Mouse (Mus musculus): Measurements from ENCODE around the gene Yars2. TPM values are rescaled to one million over a fixed set of nuclear protein-coding genes. Genes with fewer than 3 reads are reported as not detected.
"Not testable (repeated sequence)": the region's sequence is repeated elsewhere in the genome, so short reads cannot be mapped to it uniquely, and the experiment has no call there.

Yars2 gene
- polyA plus RNA-seq, 1 experiment from 2014 or later: 33.3 TPM

DNA sequence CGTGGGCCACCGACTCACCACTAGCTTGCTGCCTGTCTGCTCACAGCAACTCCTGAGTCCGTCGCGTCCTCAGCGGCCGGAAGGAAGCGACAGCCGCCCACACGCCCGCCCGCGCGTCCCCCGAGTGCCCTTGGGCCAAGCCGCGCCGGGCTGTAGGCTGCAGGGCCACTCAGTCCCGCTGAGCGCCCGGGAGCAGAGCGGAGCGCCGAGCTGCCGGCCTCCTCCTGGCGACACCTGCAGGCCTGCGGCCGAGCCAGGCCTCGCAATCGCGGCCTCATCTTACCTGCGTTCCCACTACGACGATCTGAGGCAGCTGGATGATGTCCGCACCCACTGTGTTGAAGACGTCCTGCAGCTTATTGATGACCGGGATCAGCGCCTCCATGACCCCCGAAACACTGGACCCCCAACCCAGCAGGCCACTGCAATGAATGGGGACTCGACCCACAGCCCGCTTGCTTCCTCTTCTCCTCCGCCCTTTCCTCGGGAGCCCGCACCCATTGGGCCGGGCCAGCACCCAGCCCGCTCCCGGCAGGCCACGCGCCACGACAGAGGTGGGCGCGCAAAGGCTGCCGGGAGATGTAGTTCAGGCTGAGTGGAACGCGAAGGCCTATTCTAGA, 55.8 kb downstream of the Yars2 start, which contains the start of gene Dnm1l:
Gene Dnm1l (minus strand): TSS at position 479 of the 620 bp plus-strand sequence.
- Histone ChIP-seq H3K36me3 (ENCODE audit: control insufficient read depth, insufficient read depth, low read length) (peaks cover 2% of the 10 kb centered on the region; the same call in 1 of the 2 replicates), H3K27me3 (replicated peaks; ENCODE audit: control insufficient read depth, insufficient read depth, low read length) (no peaks in the 10 kb centered on the region), H3K9ac (ENCODE audit: low read depth, low read length) (peak within 1 kb of the TSS; percentile 95), H3K4me1 (ENCODE audit: control insufficient read depth, insufficient read depth, low read length) (peaks cover 5% of the 10 kb centered on the region; the same call in 1 of the 2 replicates), H3K9me3 (ENCODE audit: control insufficient read depth, low read length) (no peaks in the 10 kb centered on the region), H3K4me2 (ENCODE audit: low read depth, low read length) (peak within 1 kb of the TSS; percentile 59), H3K4me3 (ENCODE audit: low read depth, low read length) (peak within 1 kb of the TSS; percentile 95), H3K27ac (replicated peaks; ENCODE audit: low read depth, low read length) (peak within 1 kb of the TSS; percentile 86)
- 1% methylated on average over 45 of the region's 55 CpGs for WGBS
- ATAC-seq (ENCODE audit: low read depth) (peak; percentile 100), DNase-seq (ENCODE audit: low spot score) (peak; percentile 96)

- H3K27ac ChIP-seq (replicated peaks; ENCODE audit: low read depth, low read length); ATAC-seq (ENCODE audit: low read depth); H3K4me1 ChIP-seq (ENCODE audit: control insufficient read depth, insufficient read depth, low read length); H3K27me3 ChIP-seq (replicated peaks; ENCODE audit: control insufficient read depth, insufficient read depth, low read length); H3K9me3 ChIP-seq (ENCODE audit: control insufficient read depth, low read length); DNase-seq (ENCODE audit: low spot score); H3K36me3 ChIP-seq (ENCODE audit: control insufficient read depth, insufficient read depth, low read length): not testable (repeated sequence)
- H3K9ac ChIP-seq (ENCODE audit: low read depth, low read length): peak overlapping the region; percentile 95
- H3K4me3 ChIP-seq (ENCODE audit: low read depth, low read length): peak overlapping the region; percentile 95
- H3K4me2 ChIP-seq (ENCODE audit: low read depth, low read length): peak overlapping the region; percentile 59
- WGBS: 53% methylated on average over 9 of the region's 9 CpGs
Observed at GRCm38 (mm10) chr16:16359101-16359482, 56.3 kb downstream of the Yars2 start.

Other genes starting within 250 kb of the Yars2 start
- gene Pkp2, start 89.6 kb upstream of the Yars2 start, polyA plus RNA-seq (2014; fragmentation: Nextera tagmentation; extraction: Ambion mirVana): 3.7 and 4.6 TPM in 2 replicates
- gene Dnm1l, start 56.0 kb downstream of the Yars2 start, polyA plus RNA-seq (2014; fragmentation: Nextera tagmentation; extraction: Ambion mirVana): 56.1 and 59.3 TPM in 2 replicates

Measured in embryonic facial prominence, embryonic 14.5 days (tissue).